Mouse (Mus musculus) cortical plate, adult 2 months (tissue): ENCODE measurements around the gene Olfr596.

Experiments used
- CTCF ChIP-seq: fragments of 200-500 bp; IDR thresholded peaks from 2 replicates; pipeline ENCODE4 v1.5.1; 2011; ENCODE audit warnings: mild to moderate bottlenecking, control low read depth, low read length; ENCODE audit not compliant: insufficient read depth; ENCODE audit errors: extremely low read depth
- POLR2A ChIP-seq: fragments of 200-500 bp; IDR thresholded peaks from 2 replicates; pipeline ENCODE4 v1.6.1; 2011; ENCODE audit warnings: mild to moderate bottlenecking, low read length, control low read depth; ENCODE audit not compliant: insufficient read depth; ENCODE audit errors: extremely low read depth

DNA sequence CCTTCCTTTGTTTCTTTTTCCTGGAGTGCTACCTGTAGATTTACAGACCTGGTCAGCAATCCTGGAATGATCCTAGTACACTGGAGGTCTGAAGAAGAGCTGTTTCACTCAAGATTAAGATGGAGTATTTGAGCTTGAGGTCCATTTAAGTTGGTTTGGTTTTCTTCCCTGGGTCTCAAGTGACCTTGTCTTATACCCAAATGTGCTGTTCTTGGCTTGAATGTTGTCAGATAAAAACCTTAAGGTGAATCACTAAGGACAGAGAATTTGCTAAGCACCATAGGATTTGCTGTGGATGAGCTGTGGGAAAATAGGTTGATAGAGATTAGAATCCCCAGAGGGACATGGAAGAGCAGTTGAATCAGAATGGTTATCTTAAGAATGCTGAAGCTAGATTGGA, 44.1 kb downstream of the Olfr596 start, which contains the start of gene Olfr600:
- no peak for TF ChIP-seq CTCF
- no peak for TF ChIP-seq POLR2A
